Mouse (Mus musculus): ENCODE results near the gene Sipa1l1. TPM values are rescaled to one million over a fixed set of nuclear protein-coding genes. Genes with fewer than 3 reads are reported as not detected.

The Sipa1l1 gene
- polyA plus RNA-seq, 1 experiment from 2014 or later: 25.9 TPM

- no peak overlapping the region for H3K9ac ChIP-seq (ENCODE audit: low read length)
- H3K27me3 ChIP-seq (ENCODE audit: control insufficient read depth, insufficient read depth, low read depth, low read length): no peaks in the 10 kb centered on the region
- H3K36me3 ChIP-seq (ENCODE audit: control insufficient read depth, insufficient read depth, low read length): peaks cover 3% of the 10 kb centered on the region
- H3K4me2 ChIP-seq (ENCODE audit: low read depth, low read length): no peak overlapping the region
- ATAC-seq (ENCODE audit: low read depth): peak; percentile 81
- H3K27ac ChIP-seq (ENCODE audit: low read length): peak overlapping the region; percentile 82
- no peaks in the 10 kb centered on the region for H3K9me3 ChIP-seq (ENCODE audit: control insufficient read depth, low read length)
- H3K4me3 ChIP-seq (ENCODE audit: low read length): no peak overlapping the region
- H3K4me1 ChIP-seq (replicated peaks; ENCODE audit: control insufficient read depth, insufficient read depth, low read length): peaks cover 5% of the 10 kb centered on the region; the same call in 1 of the 2 replicates
These were observed 204.9 kb downstream of the Sipa1l1 start for GRCm38 (mm10) chr12:82374020-82374419.

DNA sequence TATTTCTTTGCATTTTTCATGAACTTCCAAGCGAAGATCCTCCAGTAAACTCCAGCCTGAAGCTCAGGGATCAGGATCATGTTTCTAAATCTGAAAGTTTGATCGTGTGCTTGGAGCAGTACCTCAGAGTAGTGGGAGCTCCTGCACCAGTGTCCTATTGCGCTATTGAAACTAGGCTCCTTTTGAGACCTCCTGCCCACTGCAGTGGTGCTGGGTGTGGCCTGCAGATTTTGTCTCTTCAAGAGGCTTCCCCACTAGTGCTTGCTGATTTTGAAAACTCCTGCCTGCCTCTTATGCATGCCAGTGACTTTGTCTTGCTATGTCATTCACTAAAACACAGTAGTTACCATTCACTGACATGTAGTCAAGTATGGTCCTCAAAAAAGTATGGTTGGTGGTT, 213.8 kb downstream of the Sipa1l1 start:
- no peaks in the 10 kb centered on the region for H3K9me3 ChIP-seq (ENCODE audit: control insufficient read depth, low read length)
- no peak overlapping the region for H3K4me2 ChIP-seq (ENCODE audit: low read depth, low read length)
- ATAC-seq (ENCODE audit: low read depth): no peak
- 70% methylated on average over 3 of the region's 3 CpGs for WGBS
- H3K36me3 ChIP-seq (ENCODE audit: control insufficient read depth, insufficient read depth, low read length): peaks cover 2% of the 10 kb centered on the region; the same call in 1 of the 2 replicates
- H3K27ac ChIP-seq (ENCODE audit: low read length): no peak overlapping the region
- H3K27me3 ChIP-seq (ENCODE audit: control insufficient read depth, insufficient read depth, low read depth, low read length): no peaks in the 10 kb centered on the region
- H3K4me1 ChIP-seq (replicated peaks; ENCODE audit: control insufficient read depth, insufficient read depth, low read length): no peaks in the 10 kb centered on the region
- no peak overlapping the region for H3K4me3 ChIP-seq (ENCODE audit: low read length)
- no peak overlapping the region for H3K9ac ChIP-seq (ENCODE audit: low read length)

GRCm38 (mm10) chr12:82384719-82385118, 215.6 kb downstream of the Sipa1l1 start:
- 81% methylated on average over 8 of the region's 8 CpGs for WGBS
- H3K4me3 ChIP-seq (ENCODE audit: low read length): no peak overlapping the region
- no peak overlapping the region for H3K4me2 ChIP-seq (ENCODE audit: low read depth, low read length)
- H3K27me3 ChIP-seq (ENCODE audit: control insufficient read depth, insufficient read depth, low read depth, low read length): no peaks in the 10 kb centered on the region
- peaks cover 2% of the 10 kb centered on the region; the same call in 1 of the 2 replicates for H3K36me3 ChIP-seq (ENCODE audit: control insufficient read depth, insufficient read depth, low read length)
- H3K9me3 ChIP-seq (ENCODE audit: control insufficient read depth, low read length): no peaks in the 10 kb centered on the region
- no peak overlapping the region for H3K27ac ChIP-seq (ENCODE audit: low read length)
- H3K4me1 ChIP-seq (replicated peaks; ENCODE audit: control insufficient read depth, insufficient read depth, low read length): no peaks in the 10 kb centered on the region
- no peak overlapping the region for H3K9ac ChIP-seq (ENCODE audit: low read length)
- no peak for ATAC-seq (ENCODE audit: low read depth)

DNA sequence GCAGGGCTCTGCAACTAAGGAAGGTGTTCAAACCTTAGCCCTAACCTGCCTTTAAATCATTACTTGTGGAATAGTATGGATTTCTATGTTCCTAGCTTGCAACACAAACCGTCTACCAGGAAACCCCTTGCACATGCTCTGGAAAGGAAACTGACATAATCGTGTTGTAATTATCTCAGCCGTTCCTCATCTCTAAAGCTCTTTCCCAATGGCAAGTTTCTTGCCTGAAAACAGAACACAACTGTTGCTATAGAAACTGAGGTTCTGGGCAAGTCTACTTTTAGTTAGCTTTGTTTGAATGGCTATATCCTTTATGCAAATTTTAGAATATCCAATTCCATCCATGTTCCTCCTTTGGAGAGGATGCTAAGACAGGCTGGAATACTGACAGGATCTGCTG, 217.9 kb downstream of the Sipa1l1 start:
- Histone ChIP-seq H3K4me2 (ENCODE audit: low read depth, low read length) (no peak overlapping the region), H3K4me1 (replicated peaks; ENCODE audit: control insufficient read depth, insufficient read depth, low read length) (no peaks in the 10 kb centered on the region), H3K36me3 (ENCODE audit: control insufficient read depth, insufficient read depth, low read length) (peaks cover 2% of the 10 kb centered on the region; the same call in 1 of the 2 replicates), H3K4me3 (ENCODE audit: low read length) (no peak overlapping the region), H3K9me3 (ENCODE audit: control insufficient read depth, low read length) (no peaks in the 10 kb centered on the region), H3K9ac (ENCODE audit: low read length) (no peak overlapping the region), H3K27ac (ENCODE audit: low read length) (no peak overlapping the region), H3K27me3 (ENCODE audit: control insufficient read depth, insufficient read depth, low read depth, low read length) (no peaks in the 10 kb centered on the region)
- 76% methylated on average over 3 of the region's 3 CpGs for WGBS
- no peak for ATAC-seq (ENCODE audit: low read depth)

DNA sequence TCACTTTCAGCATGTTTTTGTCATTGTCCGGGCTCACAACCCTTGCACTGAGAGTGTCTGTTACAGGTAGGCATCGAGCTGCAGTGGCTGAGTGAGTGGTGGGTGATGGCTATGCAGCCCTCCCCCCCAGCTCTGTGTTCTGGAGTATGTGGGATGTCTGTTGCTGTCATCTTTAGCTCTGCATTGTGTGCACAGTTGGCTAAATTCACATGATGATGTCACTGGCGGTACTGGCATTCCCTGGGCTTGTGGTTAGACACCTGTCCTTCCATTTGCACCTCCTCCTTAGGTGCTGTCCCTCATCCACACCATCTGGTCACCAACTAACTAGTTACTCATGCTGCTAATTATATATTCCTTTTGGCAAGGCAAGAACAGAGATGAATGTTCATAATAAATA, 218.5 kb downstream of the Sipa1l1 start:
- 91% methylated on average over 3 of the region's 3 CpGs for WGBS
- H3K4me3 ChIP-seq (ENCODE audit: low read length): no peak overlapping the region

GRCm38 (mm10) chr12:82388144-82388543, 219.0 kb downstream of the Sipa1l1 start:
- no peak for ATAC-seq (ENCODE audit: low read depth)
- Histone ChIP-seq H3K4me3 (ENCODE audit: low read length) (no peak overlapping the region), H3K27me3 (ENCODE audit: control insufficient read depth, insufficient read depth, low read depth, low read length) (no peaks in the 10 kb centered on the region), H3K4me1 (replicated peaks; ENCODE audit: control insufficient read depth, insufficient read depth, low read length) (no peaks in the 10 kb centered on the region; the same call in 1 of the 2 replicates), H3K9ac (ENCODE audit: low read length) (no peak overlapping the region), H3K9me3 (ENCODE audit: control insufficient read depth, low read length) (no peaks in the 10 kb centered on the region), H3K36me3 (ENCODE audit: control insufficient read depth, insufficient read depth, low read length) (peaks cover 2% of the 10 kb centered on the region; the same call in 1 of the 2 replicates), H3K27ac (ENCODE audit: low read length) (no peak overlapping the region), H3K4me2 (ENCODE audit: low read depth, low read length) (no peak overlapping the region)

More for the DNA sequence above, 218.5 kb downstream of the Sipa1l1 start:
- H3K27me3 ChIP-seq (ENCODE audit: control insufficient read depth, insufficient read depth, low read depth, low read length): no peaks in the 10 kb centered on the region
- ATAC-seq (ENCODE audit: low read depth): no peak
- H3K9me3 ChIP-seq (ENCODE audit: control insufficient read depth, low read length): no peaks in the 10 kb centered on the region
- peaks cover 2% of the 10 kb centered on the region; the same call in 1 of the 2 replicates for H3K36me3 ChIP-seq (ENCODE audit: control insufficient read depth, insufficient read depth, low read length)
- no peaks in the 10 kb centered on the region for H3K4me1 ChIP-seq (replicated peaks; ENCODE audit: control insufficient read depth, insufficient read depth, low read length)
- H3K9ac ChIP-seq (ENCODE audit: low read length): no peak overlapping the region
- H3K27ac ChIP-seq (ENCODE audit: low read length): no peak overlapping the region
- H3K4me2 ChIP-seq (ENCODE audit: low read depth, low read length): no peak overlapping the region

DNA sequence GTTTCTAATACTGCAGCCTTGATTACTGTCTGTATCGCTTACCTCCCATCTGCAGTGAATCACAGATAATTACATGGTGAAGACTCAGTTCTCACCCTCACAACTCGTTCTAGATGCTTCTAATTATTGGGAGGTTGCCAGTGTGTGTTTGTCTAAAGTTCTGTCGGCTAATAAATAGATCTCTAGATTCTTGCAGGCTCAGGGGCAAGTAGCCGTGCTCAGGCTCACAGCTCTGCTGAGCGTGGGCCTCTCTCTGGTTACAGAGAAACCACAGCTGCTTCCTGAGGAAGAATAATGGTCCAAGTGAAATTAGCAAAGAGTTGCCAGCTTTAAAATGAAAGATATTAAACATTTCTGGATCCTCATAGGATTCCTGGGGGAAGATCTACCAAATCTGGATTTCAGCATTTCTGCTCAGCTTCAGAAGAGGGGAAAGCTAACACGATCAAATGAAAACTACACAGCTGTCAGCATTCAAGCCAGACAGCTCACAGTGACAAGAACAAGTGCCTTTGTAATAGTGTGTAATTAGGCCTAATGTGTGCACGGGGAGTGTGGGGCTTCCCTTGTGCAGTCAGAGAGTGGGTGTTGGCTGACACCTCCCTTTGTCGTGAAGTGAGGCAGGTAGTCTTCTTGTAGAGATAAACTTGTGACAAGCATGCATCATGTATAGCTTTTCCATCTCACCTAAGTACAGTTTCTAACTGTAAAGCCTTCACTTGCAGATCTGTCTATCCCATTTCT, 225.2 kb downstream of the Sipa1l1 start:
- Histone ChIP-seq H3K4me1 (replicated peaks; ENCODE audit: control insufficient read depth, insufficient read depth, low read length) (peaks cover 4% of the 10 kb centered on the region; the same call in 1 of the 2 replicates), H3K4me3 (ENCODE audit: low read length) (no peak overlapping the region), H3K9me3 (ENCODE audit: control insufficient read depth, low read length) (no peaks in the 10 kb centered on the region), H3K4me2 (ENCODE audit: low read depth, low read length) (no peak overlapping the region), H3K9ac (ENCODE audit: low read length) (no peak overlapping the region), H3K27me3 (ENCODE audit: control insufficient read depth, insufficient read depth, low read depth, low read length) (no peaks in the 10 kb centered on the region), H3K27ac (ENCODE audit: low read length) (no peak overlapping the region), H3K36me3 (ENCODE audit: control insufficient read depth, insufficient read depth, low read length) (peaks cover 2% of the 10 kb centered on the region; the same call in 1 of the 2 replicates)
- 0 out of 2 replicates have a peak, but pooled peaks have one; percentile 53 for ATAC-seq (ENCODE audit: low read depth)
- 28% methylated on average over 8 of the region's 8 CpGs for WGBS

- H3K27me3 ChIP-seq (ENCODE audit: control insufficient read depth, insufficient read depth, low read depth, low read length): no peaks in the 10 kb centered on the region
- H3K4me3 ChIP-seq (ENCODE audit: low read length): no peak overlapping the region
- peaks cover 2% of the 10 kb centered on the region; the same call in 1 of the 2 replicates for H3K36me3 ChIP-seq (ENCODE audit: control insufficient read depth, insufficient read depth, low read length)
- no peak for ATAC-seq (ENCODE audit: low read depth)
- no peaks in the 10 kb centered on the region for H3K9me3 ChIP-seq (ENCODE audit: control insufficient read depth, low read length)
- peaks cover 8% of the 10 kb centered on the region for H3K4me1 ChIP-seq (replicated peaks; ENCODE audit: control insufficient read depth, insufficient read depth, low read length)
- 81% methylated on average over 4 of the region's 4 CpGs for WGBS
- no peak overlapping the region for H3K4me2 ChIP-seq (ENCODE audit: low read depth, low read length)
- no peak overlapping the region for H3K27ac ChIP-seq (ENCODE audit: low read length)
- no peak overlapping the region for H3K9ac ChIP-seq (ENCODE audit: low read length)
These were observed 226.1 kb downstream of the Sipa1l1 start for GRCm38 (mm10) chr12:82395194-82395593.

DNA sequence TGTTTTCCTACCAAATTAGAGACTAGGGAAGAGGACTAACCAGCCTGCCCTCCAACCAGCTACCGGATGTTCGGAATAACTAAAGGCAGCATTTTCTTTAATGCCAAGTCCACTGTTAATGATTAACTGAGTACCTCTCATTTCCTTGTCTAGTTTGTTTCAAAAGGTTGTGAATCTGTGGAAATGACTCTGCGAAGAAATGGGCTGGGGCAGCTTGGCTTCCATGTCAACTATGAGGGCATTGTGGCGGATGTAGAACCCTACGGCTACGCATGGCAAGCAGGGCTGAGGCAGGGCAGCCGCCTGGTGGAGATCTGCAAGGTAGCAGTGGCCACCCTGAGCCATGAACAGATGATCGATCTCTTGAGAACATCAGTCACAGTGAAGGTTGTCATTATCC, 228.1 kb downstream of the Sipa1l1 start:
- 0 out of 2 replicates have a peak overlapping the region, but pooled peaks have one; percentile 5 for H3K27ac ChIP-seq (ENCODE audit: low read length)
- peaks cover 2% of the 10 kb centered on the region; the same call in 1 of the 2 replicates for H3K36me3 ChIP-seq (ENCODE audit: control insufficient read depth, insufficient read depth, low read length)

More for the DNA sequence above, 228.1 kb downstream of the Sipa1l1 start:
- no peaks in the 10 kb centered on the region for H3K9me3 ChIP-seq (ENCODE audit: control insufficient read depth, low read length)
- H3K9ac ChIP-seq (ENCODE audit: low read length): no peak overlapping the region
- peaks cover 17% of the 10 kb centered on the region for H3K4me1 ChIP-seq (replicated peaks; ENCODE audit: control insufficient read depth, insufficient read depth, low read length)
- no peak for ATAC-seq (ENCODE audit: low read depth)
- WGBS: 67% methylated on average over 8 of the region's 8 CpGs
- H3K4me2 ChIP-seq (ENCODE audit: low read depth, low read length): no peak overlapping the region
- no peak overlapping the region for H3K4me3 ChIP-seq (ENCODE audit: low read length)
- H3K27me3 ChIP-seq (ENCODE audit: control insufficient read depth, insufficient read depth, low read depth, low read length): no peaks in the 10 kb centered on the region

Measured in lung, embryonic 16.5 days (tissue).